Mouse (Mus musculus) retina, postnatal 1 day (tissue): ENCODE measurements around the gene Olfr342.

Experiments used
- DNase-seq: peaks from one replicate; pipeline ENCODE4 v3.0.0-alpha.2; 2012

Gene Olfr342

DNA sequence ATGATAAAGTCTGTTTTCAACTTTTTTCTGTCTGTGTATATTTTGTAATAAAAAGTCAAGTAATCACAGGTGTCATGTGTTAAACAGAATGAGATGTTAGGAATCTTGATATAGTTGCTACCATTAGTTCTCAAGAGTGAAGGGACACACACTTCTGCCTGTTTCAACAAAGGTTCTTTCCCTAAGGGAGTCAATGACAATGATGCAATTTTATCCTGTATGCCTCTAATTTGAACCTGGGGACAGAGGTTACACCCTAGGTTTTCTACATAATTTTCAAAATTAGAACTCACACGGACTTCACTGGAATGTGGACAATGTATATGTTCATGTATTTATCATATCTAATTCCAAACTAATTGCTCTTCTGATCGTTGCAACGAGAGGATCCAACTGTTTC, at the start of gene Olfr342:
Gene Olfr342, plus strand, starts transcription at position 301 of the 400 bp plus-strand sequence.
- no peak for DNase-seq

DNA sequence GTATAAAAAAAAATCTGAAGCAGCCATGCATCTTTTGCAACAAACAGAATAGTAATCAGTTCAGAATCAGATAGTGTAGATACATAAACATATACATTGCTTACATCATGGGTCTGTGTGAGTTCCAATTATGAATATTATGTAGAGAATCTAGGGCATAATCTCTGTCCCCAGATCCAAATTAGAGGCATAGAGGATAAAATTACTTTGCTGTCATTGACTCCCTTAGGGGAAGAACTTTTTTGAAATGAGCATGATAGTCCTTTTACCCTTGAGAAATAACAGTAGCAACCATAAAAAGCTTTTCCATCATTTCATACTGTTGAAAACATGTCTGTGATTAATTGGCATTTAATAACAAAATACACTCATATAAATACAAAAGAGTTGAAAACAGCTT, 42.4 kb upstream of the Olfr342 start, which contains the start of gene Olfr341:
Gene Olfr341, minus strand, starts transcription at position 101 of the 400 bp plus-strand sequence.
- DNase-seq = no peak

DNA sequence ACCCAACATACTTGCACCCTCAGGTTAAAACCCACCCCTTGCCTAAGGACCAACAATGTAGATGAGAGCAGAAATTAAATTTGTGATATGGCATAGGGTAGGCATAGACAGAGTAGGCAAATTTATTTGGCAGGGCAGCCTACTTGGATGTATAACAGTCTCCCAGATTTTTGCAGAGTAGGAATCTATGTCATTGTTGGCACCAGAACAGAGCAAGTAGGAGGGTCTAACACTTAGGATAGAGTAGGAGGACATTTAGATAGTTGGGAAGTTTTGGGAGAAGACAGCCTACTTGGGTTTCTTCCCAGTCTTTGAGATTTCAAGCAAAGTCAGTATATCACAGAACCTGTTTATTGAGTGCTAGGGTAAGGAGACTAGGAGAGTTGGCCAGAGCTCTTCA, 40.4 kb downstream of the Olfr342 start:
- DNase-seq = no peak

DNA sequence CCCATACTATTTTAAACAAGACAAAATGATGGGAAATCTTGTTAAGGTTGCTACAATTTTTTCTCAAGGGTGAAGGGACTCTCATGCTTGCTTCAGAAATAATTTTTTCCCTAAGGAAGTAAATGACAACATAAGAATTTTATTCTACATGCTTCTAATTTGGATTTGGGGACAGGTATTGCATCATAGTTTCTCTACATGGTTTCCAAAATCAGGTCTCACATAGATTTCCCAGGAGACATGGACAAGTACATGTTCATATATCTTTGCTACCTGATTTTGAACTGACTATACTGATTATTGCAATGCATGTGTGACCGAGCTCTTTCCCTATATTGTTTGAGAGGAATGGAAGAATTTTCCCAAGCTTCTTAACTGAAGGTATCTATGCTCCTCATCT, 41.6 kb downstream of the Olfr342 start, which contains the start of gene Olfr344:
Gene Olfr344, plus strand, starts transcription at position 301 of the 400 bp plus-strand sequence.
- no peak for DNase-seq

DNA sequence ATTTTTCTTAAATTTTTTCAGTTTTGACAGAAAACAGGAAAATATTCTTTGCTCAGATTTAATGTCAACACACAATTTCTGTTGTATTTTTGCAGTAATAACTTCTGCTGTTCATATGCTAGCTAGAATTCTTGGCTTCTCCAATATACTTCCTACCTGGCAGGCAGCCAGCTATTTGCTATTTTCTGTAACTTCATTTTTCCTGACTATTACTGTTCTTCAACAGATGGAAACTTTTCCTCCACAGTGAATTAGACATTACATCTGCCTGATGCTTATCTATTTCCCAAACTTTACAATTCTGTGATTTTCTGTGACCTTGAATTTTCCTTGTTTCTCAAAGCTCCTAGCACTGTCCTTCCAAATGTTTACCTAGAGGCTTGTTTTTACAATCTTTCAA, 42.2 kb downstream of the Olfr342 start:
- DNase-seq = no peak

DNA sequence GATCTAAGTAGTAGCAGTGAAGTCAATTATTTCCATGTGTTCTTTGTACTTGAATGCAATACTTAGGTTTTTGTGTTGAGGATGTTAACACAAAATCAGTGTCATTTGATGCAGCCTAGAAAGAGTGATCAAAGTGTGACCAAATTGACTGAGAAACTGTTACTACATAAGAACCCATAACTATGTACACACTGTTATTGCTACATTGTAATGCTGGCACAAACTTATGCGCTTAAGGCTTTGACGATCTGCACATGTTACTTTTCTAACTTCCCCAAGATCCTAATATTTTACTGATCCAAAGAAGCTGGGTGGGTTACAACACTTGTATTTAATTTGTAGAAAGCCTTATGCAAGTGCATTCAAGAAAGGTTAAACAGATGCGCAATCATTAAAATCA, 43.0 kb downstream of the Olfr342 start:
- no peak for DNase-seq
